Mouse (Mus musculus): ENCODE data around the gene Slc20a1.

DNA sequence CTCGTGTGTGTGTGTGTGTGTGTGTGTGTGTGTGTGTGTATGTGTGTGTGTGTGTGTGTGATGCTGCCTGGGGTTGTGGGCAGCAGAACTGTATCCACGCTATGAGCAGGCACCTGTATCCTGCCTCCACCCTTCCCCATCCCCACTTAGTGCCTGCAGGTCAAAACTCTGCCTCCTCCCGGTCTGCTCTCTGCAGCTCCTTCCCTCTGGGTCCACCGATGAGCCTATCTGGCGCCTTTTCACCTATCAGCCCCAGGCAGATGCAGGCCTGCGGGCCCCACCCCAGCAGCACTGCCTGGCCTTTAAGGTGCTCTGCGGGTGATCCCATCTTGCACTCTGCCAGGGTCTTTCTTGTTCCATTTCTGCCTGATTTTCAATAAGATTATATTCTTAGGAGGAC is 29.1 kb downstream of the Slc20a1 start:
- TF ChIP-seq CTCF (IDR thresholded peaks at IDR 0.05; ENCODE audit: low read depth): peak; percentile 71
- peak; percentile 97 for TF ChIP-seq EP300 (IDR thresholded peaks at IDR 0.05; ENCODE audit: low read depth)
